Mouse (Mus musculus) midbrain, embryonic 16.5 days (tissue): ENCODE measurements around the gene Plekhm3. TPM values are rescaled to one million over a fixed set of nuclear protein-coding genes. Genes with fewer than 3 reads are reported as not detected.

Source experiments
- ATAC-seq: fragments of 200-750 bp; cut with Nextera tagmentation; 2 replicates; pipeline ENCODE4 v1.8.0; 2017; ENCODE audit warnings: moderate TSS enrichment
- H3K27ac ChIP-seq: fragments of 300-500 bp; sonication (generic); 2 replicates; pipeline ENCODE4 v1.5.1; 2014; ENCODE audit warnings: mild to moderate bottlenecking, low read length, mixed read lengths
- H3K27me3 ChIP-seq: fragments of 300-500 bp; sonication (generic); 2 replicates; pipeline ENCODE4 v1.6.1; 2014; ENCODE audit warnings: low read depth, low read length, mixed read lengths; ENCODE audit not compliant: control insufficient read depth, insufficient read depth
- H3K36me3 ChIP-seq: fragments of 300-500 bp; sonication (generic); 2 replicates; pipeline ENCODE4 v1.6.1; 2014; ENCODE audit warnings: mild to moderate bottlenecking, low read length, moderate library complexity, mixed read lengths; ENCODE audit not compliant: control insufficient read depth, insufficient read depth
- H3K4me1 ChIP-seq: fragments of 300-500 bp; sonication (generic); 2 replicates; pipeline ENCODE4 v1.6.1; 2014; ENCODE audit warnings: mild to moderate bottlenecking, low read length, mixed read lengths; ENCODE audit not compliant: control insufficient read depth, insufficient read depth
- H3K4me2 ChIP-seq: fragments of 300-500 bp; sonication (generic); 2 replicates; pipeline ENCODE4 v1.6.1; 2014; ENCODE audit warnings: mild to moderate bottlenecking, low read length, mixed read lengths
- H3K4me3 ChIP-seq: fragments of 300-500 bp; sonication (generic); 2 replicates; pipeline ENCODE4 v1.5.1; 2014; ENCODE audit warnings: low read depth, mild to moderate bottlenecking, low read length, moderate library complexity, mixed read lengths
- H3K9ac ChIP-seq: fragments of 300-500 bp; sonication (generic); 2 replicates; pipeline ENCODE4 v1.6.1; 2014; ENCODE audit warnings: low read depth, low read length, mixed read lengths
- H3K9me3 ChIP-seq: fragments of 300-500 bp; sonication (generic); replicated peaks from 2 replicates; pipeline ENCODE4 v1.6.1; 2014; ENCODE audit warnings: mild to moderate bottlenecking, low read length, mixed read lengths; ENCODE audit not compliant: control insufficient read depth, poor library complexity, severe bottlenecking
- WGBS: fragments of 180-500 bp; shearing (Covaris S2); extraction: QIAGEN DNeasy Blood & Tissue Kit; methylation state at CpG from one replicate; pipeline ENCODE4 v1.1.7; 2014; 5-methylcytosine and 5-hydroxymethylcytosine counted together
- polyA plus RNA-seq: library from polyadenylated mRNA; unstranded; fragments of >200 nt; fragmentation: Nextera tagmentation; extraction: Ambion mirVana; gene quantifications from 2 replicates; pipeline ENCODE4 v1.2.1, GENCODE M21; 2015

Gene Plekhm3
- polyA plus RNA-seq, 1 experiment from 2014 or later: 10.4 TPM

DNA sequence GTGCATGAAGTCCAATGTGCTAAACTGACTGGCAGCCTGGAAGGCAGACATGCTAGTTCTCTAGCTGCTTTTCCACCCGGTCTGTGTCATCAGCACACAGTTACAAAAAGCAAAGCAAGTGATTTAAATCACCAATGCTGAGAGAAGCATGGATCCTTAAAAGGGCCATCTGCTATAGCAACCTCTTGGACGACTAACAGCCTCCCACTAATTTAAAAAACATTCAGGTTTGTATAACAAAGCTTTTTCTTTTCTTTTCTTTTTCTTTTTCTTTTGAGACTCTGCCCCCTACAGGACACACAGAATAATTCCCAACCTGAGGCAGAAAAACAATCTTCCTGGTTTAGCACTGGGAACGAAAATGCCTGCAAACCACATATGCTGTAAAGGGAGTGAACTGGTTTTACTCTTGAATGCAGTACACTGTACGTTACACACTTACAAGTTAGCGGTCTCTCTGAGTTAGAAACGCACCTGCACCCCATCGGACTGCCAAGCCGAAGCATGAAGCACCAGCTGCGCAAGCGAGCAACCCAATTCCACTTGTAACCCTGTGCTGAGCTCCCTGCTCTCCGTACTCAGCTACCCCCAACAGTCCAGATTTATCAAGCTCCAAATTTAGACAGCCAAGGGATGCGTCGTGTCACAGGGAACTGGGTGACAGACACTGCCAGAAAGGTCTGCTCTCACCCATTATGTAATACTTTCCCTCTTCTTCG lies 37.7 kb downstream of the Plekhm3 start:
- Histone ChIP-seq H3K9me3 (no peaks in the 10 kb centered on the region), H3K36me3 (no peaks in the 10 kb centered on the region), H3K9ac (no peak overlapping the region), H3K27ac (no peak overlapping the region), H3K4me3 (no peak overlapping the region), H3K27me3 (no peaks in the 10 kb centered on the region), H3K4me2 (no peak overlapping the region), H3K4me1 (peaks cover 10% of the 10 kb centered on the region; the same call in 1 of the 2 replicates)
- peak; percentile 47 for ATAC-seq
- WGBS: 49% methylated on average over 14 of the region's 14 CpGs

DNA sequence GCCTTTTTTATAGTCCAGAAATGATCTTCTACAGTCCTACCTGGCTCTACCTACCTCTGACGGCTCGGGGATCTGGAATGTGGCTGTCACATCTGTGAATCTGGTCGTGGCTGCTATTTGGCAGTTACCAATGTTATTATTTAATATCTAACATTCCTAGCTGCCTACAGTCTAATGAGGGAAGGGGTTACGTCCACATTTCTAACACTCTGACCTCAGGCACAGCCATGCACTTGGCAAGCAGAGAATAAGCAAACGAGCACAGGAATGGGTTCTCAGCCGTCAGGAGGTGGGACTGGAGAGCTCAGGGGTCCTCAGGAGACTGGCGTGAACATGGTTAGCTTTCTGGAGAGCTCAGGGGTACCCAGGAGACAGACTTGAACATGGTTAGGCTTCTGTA lies 38.7 kb downstream of the Plekhm3 start:
- no peaks in the 10 kb centered on the region for H3K27me3 ChIP-seq
- H3K27ac ChIP-seq: no peak overlapping the region
- WGBS: 76% methylated on average over 7 of the region's 7 CpGs
- peaks cover 10% of the 10 kb centered on the region; the same call in 1 of the 2 replicates for H3K4me1 ChIP-seq
- H3K9ac ChIP-seq: no peak overlapping the region
- no peak overlapping the region for H3K4me2 ChIP-seq
- no peaks in the 10 kb centered on the region for H3K9me3 ChIP-seq
- no peak for ATAC-seq
- H3K4me3 ChIP-seq: no peak overlapping the region
- no peaks in the 10 kb centered on the region for H3K36me3 ChIP-seq

DNA sequence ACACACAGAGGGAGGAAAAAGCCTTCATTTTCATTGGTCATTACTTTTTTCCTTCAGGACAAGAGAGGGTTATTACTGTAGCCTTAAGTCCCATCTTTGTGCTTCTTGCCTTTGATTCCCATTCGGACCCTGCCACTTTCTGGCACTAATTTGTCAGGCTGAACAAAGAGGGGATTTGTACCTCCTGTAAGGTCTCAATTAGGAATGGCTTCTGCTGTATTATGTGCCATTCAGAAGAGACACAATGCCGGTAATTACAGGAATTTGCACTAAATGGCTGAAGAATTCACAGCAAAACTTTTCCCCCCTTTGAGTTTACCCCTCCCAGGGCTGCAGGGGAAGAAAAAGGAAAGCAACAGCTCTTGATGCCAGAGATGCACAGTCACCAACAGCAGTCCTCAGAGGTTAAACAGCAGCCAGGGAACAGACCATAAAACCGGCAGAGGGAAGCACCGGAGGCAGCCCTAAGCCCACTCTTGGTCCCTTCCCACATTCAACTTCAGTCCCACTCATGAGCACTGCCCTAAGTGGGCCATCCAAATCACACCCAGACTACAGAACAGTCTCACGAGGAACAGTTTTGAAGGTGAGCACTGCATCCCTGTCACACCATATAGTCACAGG lies 39.6 kb downstream of the Plekhm3 start:
- 13% methylated on average over 5 of the region's 5 CpGs for WGBS
- Histone ChIP-seq H3K9ac (no peak overlapping the region), H3K4me3 (no peak overlapping the region), H3K27me3 (no peaks in the 10 kb centered on the region), H3K9me3 (no peaks in the 10 kb centered on the region), H3K4me1 (peaks cover 10% of the 10 kb centered on the region; the same call in 1 of the 2 replicates), H3K4me2 (no peak overlapping the region), H3K36me3 (no peaks in the 10 kb centered on the region), H3K27ac (no peak overlapping the region)
- peak; percentile 37; the same call in 1 of the 2 replicates for ATAC-seq

DNA sequence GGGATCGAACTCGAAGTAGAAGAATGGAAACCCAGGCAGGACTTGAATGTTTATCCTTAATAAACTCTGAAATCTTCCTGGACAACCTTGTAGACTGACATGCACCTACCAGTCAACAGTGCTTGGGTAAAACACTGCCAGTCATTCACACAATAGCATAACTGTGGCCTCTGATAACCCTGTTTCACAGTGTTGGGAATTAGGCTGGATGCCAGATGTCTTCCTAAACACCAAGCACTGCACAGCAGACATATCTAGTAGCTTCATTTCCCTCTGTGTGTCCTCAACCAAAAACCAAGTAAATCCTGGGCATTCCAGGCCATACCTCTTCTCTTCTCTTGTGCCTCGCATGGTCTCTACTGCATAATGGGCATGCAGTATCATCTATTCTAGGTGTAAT lies 42.3 kb downstream of the Plekhm3 start:
- peaks cover 10% of the 10 kb centered on the region; the same call in 1 of the 2 replicates for H3K4me1 ChIP-seq
- H3K9me3 ChIP-seq: no peaks in the 10 kb centered on the region
- no peak overlapping the region for H3K9ac ChIP-seq
- H3K27me3 ChIP-seq: no peaks in the 10 kb centered on the region
- 86% methylated on average over 3 of the region's 3 CpGs for WGBS
- no peak overlapping the region for H3K4me3 ChIP-seq
- no peaks in the 10 kb centered on the region for H3K36me3 ChIP-seq
- no peak for ATAC-seq
- H3K27ac ChIP-seq: no peak overlapping the region
- no peak overlapping the region for H3K4me2 ChIP-seq

DNA sequence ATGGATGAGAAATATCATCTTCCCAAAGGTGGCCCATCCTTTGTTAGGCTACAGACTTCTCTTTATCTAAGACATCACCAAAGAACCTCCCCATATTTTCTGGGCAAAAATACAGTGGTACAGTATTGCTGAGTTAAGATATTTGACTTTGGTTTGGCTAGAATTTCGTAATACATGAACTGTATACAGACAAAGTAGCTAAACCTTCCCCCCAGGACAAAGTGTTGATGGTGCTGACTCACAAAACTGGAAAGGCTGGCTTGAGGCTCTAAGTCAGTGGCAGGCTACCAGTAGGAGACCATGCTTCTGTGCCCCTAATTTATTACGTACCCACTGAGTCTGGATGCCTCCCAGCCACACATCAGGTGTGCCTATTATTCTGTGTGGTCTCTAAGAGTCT lies 48.9 kb downstream of the Plekhm3 start:
- Histone ChIP-seq H3K4me3 (no peak overlapping the region), H3K4me1 (no peaks in the 10 kb centered on the region), H3K9me3 (no peaks in the 10 kb centered on the region), H3K27me3 (no peaks in the 10 kb centered on the region), H3K27ac (no peak overlapping the region), H3K4me2 (no peak overlapping the region), H3K36me3 (no peaks in the 10 kb centered on the region), H3K9ac (no peak overlapping the region)
- no peak for ATAC-seq
- 79% methylated on average over 2 of the region's 2 CpGs for WGBS

DNA sequence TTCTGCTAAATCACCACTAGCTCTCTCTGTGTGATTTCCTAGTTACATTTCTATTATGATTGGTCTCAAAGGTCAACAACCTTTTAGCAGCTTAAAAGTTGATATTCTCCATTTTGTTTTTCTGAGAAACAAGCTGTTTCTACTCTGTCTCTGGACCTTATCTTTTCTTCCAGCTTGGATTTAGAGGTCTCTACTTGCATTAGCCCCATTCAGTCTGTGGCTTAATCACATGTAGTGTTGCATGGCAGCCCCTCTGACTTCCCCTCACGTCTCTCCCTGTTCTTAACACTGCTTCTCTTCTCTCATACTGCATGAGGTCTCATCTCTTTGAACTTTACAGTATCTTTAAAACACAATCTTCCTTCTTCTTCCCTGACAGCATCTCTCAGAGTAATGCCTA lies 50.4 kb downstream of the Plekhm3 start:
- Histone ChIP-seq H3K27me3 (no peaks in the 10 kb centered on the region), H3K4me2 (no peak overlapping the region), H3K4me1 (no peaks in the 10 kb centered on the region), H3K36me3 (no peaks in the 10 kb centered on the region), H3K9ac (no peak overlapping the region), H3K9me3 (no peaks in the 10 kb centered on the region), H3K27ac (no peak overlapping the region), H3K4me3 (no peak overlapping the region)
- no peak for ATAC-seq
- 58% methylated on average over 1 of the region's 1 CpGs for WGBS

DNA sequence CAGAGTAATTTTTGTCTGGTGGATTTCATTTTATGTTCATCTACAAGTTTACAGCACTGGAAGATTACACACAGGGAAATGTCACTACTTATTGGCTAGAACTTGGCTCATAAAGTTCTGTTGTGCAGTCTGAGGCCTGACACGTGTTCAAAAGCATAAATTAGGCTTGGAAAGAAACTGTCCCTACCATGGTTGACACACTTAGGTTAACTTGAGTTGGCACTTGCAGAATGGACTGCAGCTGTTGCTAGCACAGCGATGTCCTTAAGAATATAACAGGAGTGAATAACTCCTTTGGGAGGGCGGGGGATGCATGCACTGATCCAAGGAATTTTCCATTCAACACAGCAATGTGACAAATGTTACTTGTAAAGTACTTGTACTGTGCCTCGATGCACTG lies 53.2 kb downstream of the Plekhm3 start:
- Histone ChIP-seq H3K9me3 (no peaks in the 10 kb centered on the region), H3K4me2 (no peak overlapping the region), H3K36me3 (no peaks in the 10 kb centered on the region), H3K4me1 (no peaks in the 10 kb centered on the region), H3K27me3 (no peaks in the 10 kb centered on the region), H3K9ac (no peak overlapping the region), H3K4me3 (no peak overlapping the region), H3K27ac (no peak overlapping the region)
- ATAC-seq: no peak
- 62% methylated on average over 4 of the region's 4 CpGs for WGBS

DNA sequence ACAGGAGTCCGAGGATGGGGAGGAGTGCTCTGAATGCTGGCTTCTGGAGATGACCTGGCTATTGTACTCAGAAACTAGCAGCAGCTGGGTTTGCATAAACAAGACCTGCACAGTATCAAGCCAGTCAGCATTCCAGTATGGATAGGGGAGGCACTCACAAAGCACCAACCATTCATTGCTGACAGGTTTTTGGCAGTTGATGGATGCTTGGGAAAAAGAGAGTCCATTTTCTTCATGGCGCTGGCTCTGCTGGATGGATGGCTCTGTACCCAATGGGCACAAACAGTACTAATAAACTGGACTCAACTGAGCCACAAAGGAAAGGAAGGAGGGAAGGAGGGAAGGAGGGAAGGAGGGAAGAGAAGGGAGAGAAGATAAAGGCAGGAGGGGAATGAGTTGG lies 53.8 kb downstream of the Plekhm3 start:
- ATAC-seq: no peak
- H3K9me3 ChIP-seq: no peaks in the 10 kb centered on the region
- no peaks in the 10 kb centered on the region for H3K36me3 ChIP-seq
- no peak overlapping the region for H3K9ac ChIP-seq
- no peak overlapping the region for H3K4me2 ChIP-seq
- no peak overlapping the region for H3K4me3 ChIP-seq
- no peaks in the 10 kb centered on the region for H3K27me3 ChIP-seq
- 83% methylated on average over 2 of the region's 2 CpGs for WGBS
- no peak overlapping the region for H3K27ac ChIP-seq
- H3K4me1 ChIP-seq: no peaks in the 10 kb centered on the region

DNA sequence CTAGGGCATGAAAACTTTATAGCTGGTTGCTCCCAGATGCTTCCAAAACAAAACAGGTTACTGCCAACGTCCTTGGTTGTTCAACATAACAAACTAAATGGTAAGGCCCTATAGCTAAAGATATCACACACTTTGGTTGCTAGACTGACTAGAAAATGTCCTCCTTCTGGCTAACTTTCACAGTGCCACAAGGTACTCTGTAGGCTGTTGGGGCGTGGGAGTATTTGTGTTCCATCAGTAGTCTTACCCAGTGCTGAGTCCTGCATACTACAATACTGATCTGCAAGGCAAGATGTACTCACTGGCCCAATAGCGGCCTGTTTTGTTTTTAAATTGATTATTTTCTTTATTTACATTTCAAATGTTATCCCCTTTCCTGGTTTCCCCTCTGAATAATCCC lies 56.9 kb downstream of the Plekhm3 start:
- no peak for ATAC-seq
- H3K4me3 ChIP-seq: no peak overlapping the region
- 96% methylated on average over 3 of the region's 3 CpGs for WGBS
- H3K27me3 ChIP-seq: no peaks in the 10 kb centered on the region
- no peak overlapping the region for H3K27ac ChIP-seq
- H3K9ac ChIP-seq: no peak overlapping the region
- H3K4me1 ChIP-seq: no peaks in the 10 kb centered on the region
- H3K36me3 ChIP-seq: no peaks in the 10 kb centered on the region
- H3K9me3 ChIP-seq: no peaks in the 10 kb centered on the region
- H3K4me2 ChIP-seq: no peak overlapping the region
